Mouse (Mus musculus): Measurements from ENCODE around the gene Napepld.

GRCm38 (mm10) chr5:21678363-21678762 lies 22.8 kb downstream of the Napepld start:
- TF ChIP-seq MXI1 (IDR thresholded peaks at IDR 0.05; ENCODE audit: low read depth, low read length) = no peak
- no peak for TF ChIP-seq CTCF (conservative IDR thresholded peaks at IDR 0.05 in 1 of 2, IDR thresholded peaks at IDR 0.05 in 1 of 2; ENCODE audit: low read depth in 2 of 2, low read length in 2 of 2)
- no peak for TF ChIP-seq CHD1 (IDR thresholded peaks at IDR 0.05; ENCODE audit: low read depth, low read length)
- no peak for TF ChIP-seq HCFC1 (IDR thresholded peaks at IDR 0.05; ENCODE audit: low read depth, low read length)
- TF ChIP-seq RAD21 (IDR thresholded peaks at IDR 0.05; ENCODE audit: low read depth, low read length) = no peak
- no peak for TF ChIP-seq TCF12 (IDR thresholded peaks at IDR 0.05; ENCODE audit: low read depth, low read length)
- TF ChIP-seq NRF1 (IDR thresholded peaks at IDR 0.05; ENCODE audit: low read depth, low read length) = no peak
- TF ChIP-seq MEF2A (IDR thresholded peaks at IDR 0.05; ENCODE audit: borderline replicate concordance, low read depth, low read length) = no peak
- no peak for TF ChIP-seq MAX (IDR thresholded peaks at IDR 0.05; ENCODE audit: low read length)
- TF ChIP-seq POLR2A (IDR thresholded peaks at IDR 0.05; ENCODE audit: low read depth, low read length) = no peak
